In the genomic region with DNA sequence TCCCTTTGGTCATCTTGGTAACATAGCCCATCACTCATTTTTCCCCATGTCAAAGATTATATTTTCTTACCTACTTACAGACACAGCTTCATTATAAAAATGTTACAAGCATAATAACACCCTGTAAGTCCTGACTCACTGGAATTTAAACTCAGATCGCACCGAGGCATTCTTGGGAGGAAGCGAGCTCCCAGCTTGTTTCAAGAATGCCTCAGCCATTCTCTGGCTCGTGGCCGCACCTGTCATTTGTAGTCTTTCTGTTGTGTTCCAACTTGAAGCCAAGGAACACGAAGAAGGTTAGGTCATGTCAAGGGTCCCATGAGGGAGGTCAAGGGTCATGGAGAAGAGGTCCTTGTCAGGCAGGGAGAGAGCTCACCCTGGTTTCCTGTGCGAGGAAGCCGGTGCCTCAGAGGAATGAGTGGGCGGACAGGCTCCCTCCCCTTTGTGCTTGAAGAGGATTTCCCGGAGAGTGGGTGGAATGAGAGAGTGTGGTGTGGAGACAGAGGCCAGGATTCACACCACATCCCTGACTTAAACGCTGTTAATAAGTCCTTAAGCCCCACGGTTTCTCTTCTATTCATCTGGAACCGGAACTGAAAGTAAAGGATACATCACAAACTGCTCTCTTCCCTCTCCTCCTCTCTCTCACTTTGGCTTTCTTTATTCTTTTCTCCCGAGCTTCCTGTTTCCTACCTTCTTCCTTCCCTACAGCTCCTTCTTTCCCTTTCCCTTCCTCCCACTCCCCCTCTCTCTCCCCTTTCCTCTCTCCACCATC, we compare ENCODE assay signal across 8 mouse cellular contexts.
DNase-seq lines count a peak whose midpoint lies in the region; ATAC-seq lines count a peak whose summit lies in the region.

No protein-coding gene starts in this region.

- H3K36me3 ChIP-seq in forebrain, embryonic 16.5 days (ENCODE audit: control insufficient read depth, insufficient read depth), result no peaks in the 10 kb centered on the region

- H3K4me2 ChIP-seq in forebrain, embryonic 16.5 days (ENCODE audit: low read length), result no peak overlapping the region

- peak; percentile 49 for DNase-seq in testis, postnatal 10 days (ENCODE audit: low spot score)
- no peak for DNase-seq in testis, postnatal 14 days (ENCODE audit: low spot score)
- peak; percentile 31 to 34 for DNase-seq in frontal cortex, postnatal 36 days (ENCODE audit: low spot score in 2 of 2)
- peak; percentile 63 for DNase-seq in kidney, postnatal 10 days
- peak; percentile 10 for DNase-seq in right cerebral cortex, postnatal 25 days
- DNase-seq in cerebellum, adult 9-10 months, result no peak
- no peak for DNase-seq in layer of hippocampus, postnatal 10 days (ENCODE audit: low spot score in 2 of 2)

- H3K27me3 ChIP-seq in forebrain, embryonic 16.5 days (replicated peaks; ENCODE audit: control insufficient read depth, insufficient read depth, low read length), result no peaks in the 10 kb centered on the region

- no peaks in the 10 kb centered on the region for H3K9me3 ChIP-seq in forebrain, embryonic 16.5 days (ENCODE audit: control insufficient read depth, low read length)

- ATAC-seq in forebrain, embryonic 16.5 days, result no peak

- 57% methylated on average over 14 of the region's 14 CpGs for WGBS in forebrain, embryonic 16.5 days

- no peak overlapping the region for H3K4me3 ChIP-seq in forebrain, embryonic 16.5 days (replicated peaks; ENCODE audit: low read length)

- H3K9ac ChIP-seq in forebrain, embryonic 16.5 days (replicated peaks; ENCODE audit: low read depth, low read length), result no peak overlapping the region

- no peaks in the 10 kb centered on the region for H3K4me1 ChIP-seq in forebrain, embryonic 16.5 days (replicated peaks; ENCODE audit: control insufficient read depth, insufficient read depth, low read length)

- no peak overlapping the region for H3K27ac ChIP-seq in forebrain, embryonic 16.5 days (ENCODE audit: low read length)

Comparison
In these comparisons a context has a peak if more than half of its experiments do, and no peak if none do; other contexts are left out.
1. DNase-seq: peak in testis, postnatal 10 days (single experiment), frontal cortex, postnatal 36 days (2 of 2), kidney, postnatal 10 days (single experiment) and right cerebral cortex, postnatal 25 days (single experiment); none in testis, postnatal 14 days (single experiment), cerebellum, adult 9-10 months (single experiment) and layer of hippocampus, postnatal 10 days (0 of 2).